In the genomic region with DNA sequence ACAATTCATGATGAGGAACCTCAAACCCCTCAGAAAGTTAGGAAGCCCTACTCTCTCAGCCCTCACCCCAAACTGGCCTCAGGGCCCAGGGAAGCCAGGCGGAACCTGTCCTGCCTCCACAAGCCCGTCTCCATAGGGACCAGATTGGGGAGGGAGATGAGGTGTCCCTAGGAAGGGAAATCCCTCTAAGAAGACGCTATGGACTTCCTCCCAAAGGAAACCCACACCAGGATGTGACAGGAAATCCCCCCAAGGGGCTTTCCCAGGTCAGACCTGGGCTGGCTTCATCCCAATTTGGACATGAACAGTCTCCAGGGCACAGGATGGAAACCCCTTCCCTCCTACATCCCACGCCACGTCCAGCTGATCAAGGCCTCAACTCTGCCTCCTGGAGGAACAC, we compare ENCODE assay signal across 10 mouse cellular contexts. TPM values are rescaled to one million over a fixed set of nuclear protein-coding genes. Genes with fewer than 3 reads are reported as not detected.
DNase-seq lines count a peak whose midpoint lies in the region; ATAC-seq and TF ChIP-seq lines count a peak whose summit lies in the region.
"Had no signal": no experiment of that assay in that cellular context is flagged by ENCODE, and none has a peak within 500 bp of the region (broad histone marks: within the 10 kb centered on the region; RNA-seq: fewer than 3 reads in every experiment).

No protein-coding gene starts in this region.

- no peaks in the 10 kb centered on the region for H3K27me3 ChIP-seq in forebrain, embryonic 15.5 days
- H3K27me3 ChIP-seq in forebrain, embryonic 13.5 days: no peaks in the 10 kb centered on the region
- H3K27me3 ChIP-seq in midbrain, postnatal 0 days (ENCODE audit: insufficient read depth, low read length): no peaks in the 10 kb centered on the region
- H3K27me3 ChIP-seq in midbrain, embryonic 15.5 days (replicated peaks): no peaks in the 10 kb centered on the region
- H3K27me3 ChIP-seq in kidney, adult 2 months (replicated peaks; ENCODE audit: control insufficient read depth, insufficient read depth, low read length): no peaks in the 10 kb centered on the region
- H3K27me3 ChIP-seq in stomach, embryonic 15.5 days (replicated peaks): no peaks in the 10 kb centered on the region
- H3K27me3 ChIP-seq: midbrain, embryonic 12.5 days had no signal

- H3K36me3 ChIP-seq in forebrain, embryonic 15.5 days: no peaks in the 10 kb centered on the region
- H3K36me3 ChIP-seq in forebrain, embryonic 13.5 days (ENCODE audit: poor library complexity, severe bottlenecking): no peaks in the 10 kb centered on the region
- no peaks in the 10 kb centered on the region for H3K36me3 ChIP-seq in midbrain, postnatal 0 days (ENCODE audit: insufficient read depth, low read length)
- no peaks in the 10 kb centered on the region for H3K36me3 ChIP-seq in midbrain, embryonic 15.5 days (replicated peaks)
- no peaks in the 10 kb centered on the region for H3K36me3 ChIP-seq in kidney, adult 2 months (ENCODE audit: control insufficient read depth, insufficient read depth, low read length)
- no peaks in the 10 kb centered on the region for H3K36me3 ChIP-seq in stomach, embryonic 15.5 days
- H3K36me3 ChIP-seq: midbrain, embryonic 12.5 days had no signal

- no peak for ATAC-seq in forebrain, embryonic 15.5 days (replicated peaks)
- no peak for ATAC-seq in forebrain, embryonic 13.5 days
- no peak for ATAC-seq in midbrain, postnatal 0 days (ENCODE audit: low FRiP score)
- ATAC-seq in midbrain, embryonic 15.5 days (replicated peaks): no peak
- ATAC-seq in stomach, embryonic 15.5 days (ENCODE audit: insufficient read depth, low FRiP score, low read depth): no peak

- H3K9ac ChIP-seq in forebrain, embryonic 15.5 days (replicated peaks): no peak overlapping the region
- no peak overlapping the region for H3K9ac ChIP-seq in forebrain, embryonic 13.5 days
- H3K9ac ChIP-seq in midbrain, postnatal 0 days (replicated peaks; ENCODE audit: low read length, poor library complexity, severe bottlenecking): no peak overlapping the region
- no peak overlapping the region for H3K9ac ChIP-seq in midbrain, embryonic 15.5 days
- H3K9ac ChIP-seq in stomach, embryonic 15.5 days: no peak overlapping the region
- H3K9ac ChIP-seq: midbrain, embryonic 12.5 days had no signal

- TF ChIP-seq CTCF in midbrain, postnatal 0 days (IDR thresholded peaks at IDR 0.05): 0 out of 2 replicates have a peak, but pooled peaks have one; percentile 24
- TF ChIP-seq CTCF in kidney, adult 2 months (conservative IDR thresholded peaks at IDR 0.05; ENCODE audit: insufficient read depth, insufficient read length, low read depth, low read length): no peak

- H3K27ac ChIP-seq in forebrain, embryonic 15.5 days (replicated peaks): 0 out of 2 replicates have a peak overlapping the region, but pooled peaks have one; percentile 50
- no peak overlapping the region for H3K27ac ChIP-seq in forebrain, embryonic 13.5 days
- no peak overlapping the region for H3K27ac ChIP-seq in midbrain, postnatal 0 days (ENCODE audit: low read depth, low read length)
- no peak overlapping the region for H3K27ac ChIP-seq in midbrain, embryonic 15.5 days
- H3K27ac ChIP-seq in kidney, adult 2 months (ENCODE audit: insufficient read depth, low read depth, low read length): no peak overlapping the region
- peak overlapping the region; percentile 89 for H3K27ac ChIP-seq in stomach, embryonic 15.5 days
- H3K27ac ChIP-seq: midbrain, embryonic 12.5 days had no signal

- H3K4me3 ChIP-seq in forebrain, embryonic 15.5 days: no peak overlapping the region
- H3K4me3 ChIP-seq in forebrain, embryonic 13.5 days: no peak overlapping the region
- no peak overlapping the region for H3K4me3 ChIP-seq in midbrain, postnatal 0 days (ENCODE audit: low read depth, low read length)
- H3K4me3 ChIP-seq in midbrain, embryonic 15.5 days: no peak overlapping the region
- no peak overlapping the region for H3K4me3 ChIP-seq in kidney, adult 2 months (ENCODE audit: insufficient read depth, low read depth, low read length)
- no peak overlapping the region for H3K4me3 ChIP-seq in stomach, embryonic 15.5 days (replicated peaks)
- H3K4me3 ChIP-seq: midbrain, embryonic 12.5 days had no signal

- DNase-seq in midbrain, postnatal 0 days (ENCODE audit: low spot score): no peak
- peak; percentile 55 for DNase-seq in kidney, adult 2 months
- DNase-seq in ovary, adult 18-20 months (ENCODE audit: low spot score): no peak
- no peak for DNase-seq in urinary bladder, postnatal 4 days (ENCODE audit: low spot score in 2 of 2)
- DNase-seq: B cell, adult 2 months had no signal

- H3K4me2 ChIP-seq in forebrain, embryonic 15.5 days (replicated peaks): no peak overlapping the region
- no peak overlapping the region for H3K4me2 ChIP-seq in forebrain, embryonic 13.5 days
- H3K4me2 ChIP-seq in midbrain, postnatal 0 days (ENCODE audit: low read depth, low read length, poor library complexity, severe bottlenecking): no peak overlapping the region
- no peak overlapping the region for H3K4me2 ChIP-seq in midbrain, embryonic 15.5 days
- no peak overlapping the region for H3K4me2 ChIP-seq in stomach, embryonic 15.5 days
- H3K4me2 ChIP-seq: midbrain, embryonic 12.5 days had no signal

- 74% methylated on average over 5 of the region's 5 CpGs for WGBS in forebrain, embryonic 15.5 days
- WGBS in forebrain, embryonic 13.5 days: 69% methylated on average over 5 of the region's 5 CpGs
- WGBS in midbrain, postnatal 0 days: 62% methylated on average over 5 of the region's 5 CpGs
- WGBS in midbrain, embryonic 15.5 days: 58% methylated on average over 5 of the region's 5 CpGs
- WGBS in kidney, adult 2 months: 59% methylated on average over 5 of the region's 5 CpGs
- WGBS in stomach, embryonic 15.5 days: 69% methylated on average over 5 of the region's 5 CpGs

- peaks cover 21% of the 10 kb centered on the region for H3K4me1 ChIP-seq in forebrain, embryonic 15.5 days
- H3K4me1 ChIP-seq in forebrain, embryonic 13.5 days: peaks cover 20% of the 10 kb centered on the region
- H3K4me1 ChIP-seq in midbrain, postnatal 0 days (ENCODE audit: insufficient read depth, low read length): 0 out of 2 replicates have a peak, but pooled peaks cover 3% of the 10 kb centered on the region
- H3K4me1 ChIP-seq in midbrain, embryonic 15.5 days: peaks cover 7% of the 10 kb centered on the region
- peaks cover 27% of the 10 kb centered on the region for H3K4me1 ChIP-seq in kidney, adult 2 months (ENCODE audit: control insufficient read depth, insufficient read depth, low read length)
- peaks cover 37% of the 10 kb centered on the region for H3K4me1 ChIP-seq in stomach, embryonic 15.5 days

- no peaks in the 10 kb centered on the region for H3K9me3 ChIP-seq in forebrain, embryonic 15.5 days
- H3K9me3 ChIP-seq in forebrain, embryonic 13.5 days (replicated peaks): no peaks in the 10 kb centered on the region
- no peaks in the 10 kb centered on the region for H3K9me3 ChIP-seq in midbrain, postnatal 0 days (ENCODE audit: low read length)
- no peaks in the 10 kb centered on the region for H3K9me3 ChIP-seq in midbrain, embryonic 15.5 days
- no peaks in the 10 kb centered on the region for H3K9me3 ChIP-seq in stomach, embryonic 15.5 days
- H3K9me3 ChIP-seq: midbrain, embryonic 12.5 days had no signal

- TF ChIP-seq POLR2A in kidney, adult 2 months (IDR thresholded peaks at IDR 0.05; ENCODE audit: low read depth, low read length): no peak

RNA-seq across cellular contexts. Expression of gene Sik1, which starts 27.5 kb away (rescaled TPM):
- 17.3 and 24.5 TPM in 2 replicates for polyA plus RNA-seq in forebrain, embryonic 15.5 days (2015; fragmentation: Nextera tagmentation; extraction: Ambion mirVana)
- polyA plus RNA-seq in forebrain, embryonic 13.5 days (2015; fragmentation: Nextera tagmentation; extraction: Ambion mirVana): 13.5 and 13.8 TPM in 2 replicates
- total RNA-seq in midbrain, postnatal 0 days (2014; rRNA removed): 48.5 and 54.2 TPM in 2 replicates
- 17.6 and 22.3 TPM in 2 replicates for polyA plus RNA-seq in midbrain, postnatal 0 days (2015; fragmentation: Nextera tagmentation; extraction: Ambion mirVana)
- 22.9 and 25.5 TPM in 2 replicates for polyA plus RNA-seq in midbrain, embryonic 15.5 days (2015; fragmentation: Nextera tagmentation; extraction: Ambion mirVana)
- 35.5 and 57.6 TPM in 2 replicates for polyA plus RNA-seq in kidney, adult 2 months (2012; rRNA removed)
- 19.6 and 21.8 TPM in 2 replicates for polyA plus RNA-seq in stomach, embryonic 15.5 days (2015; fragmentation: Nextera tagmentation; extraction: Ambion mirVana)

Comparison
In these comparisons a context has a peak if more than half of its experiments do, and no peak if none do; other contexts are left out.
1. H3K27ac ChIP-seq: peak in forebrain, embryonic 15.5 days (single experiment) and stomach, embryonic 15.5 days (single experiment); none in forebrain, embryonic 13.5 days (single experiment), midbrain, postnatal 0 days (single experiment), midbrain, embryonic 15.5 days (single experiment) and kidney, adult 2 months (single experiment).